Mouse (Mus musculus) embryonic fibroblast, embryonic 13.5 days (primary cell): ENCODE results near the gene Elovl6.

ENCODE experiments used
- CTCF ChIP-seq: IDR thresholded peaks from 2 replicates; pipeline ENCODE4 v1.5.1; 2011; ENCODE audit warnings: mild to moderate bottlenecking, control low read depth, low read length, moderate library complexity, borderline replicate concordance; ENCODE audit not compliant: insufficient read depth
- POLR2A ChIP-seq: IDR thresholded peaks from 2 replicates; pipeline ENCODE4 v1.6.1; 2011; ENCODE audit warnings: low read depth, mild to moderate bottlenecking, control low read depth, low read length, moderate library complexity

DNA sequence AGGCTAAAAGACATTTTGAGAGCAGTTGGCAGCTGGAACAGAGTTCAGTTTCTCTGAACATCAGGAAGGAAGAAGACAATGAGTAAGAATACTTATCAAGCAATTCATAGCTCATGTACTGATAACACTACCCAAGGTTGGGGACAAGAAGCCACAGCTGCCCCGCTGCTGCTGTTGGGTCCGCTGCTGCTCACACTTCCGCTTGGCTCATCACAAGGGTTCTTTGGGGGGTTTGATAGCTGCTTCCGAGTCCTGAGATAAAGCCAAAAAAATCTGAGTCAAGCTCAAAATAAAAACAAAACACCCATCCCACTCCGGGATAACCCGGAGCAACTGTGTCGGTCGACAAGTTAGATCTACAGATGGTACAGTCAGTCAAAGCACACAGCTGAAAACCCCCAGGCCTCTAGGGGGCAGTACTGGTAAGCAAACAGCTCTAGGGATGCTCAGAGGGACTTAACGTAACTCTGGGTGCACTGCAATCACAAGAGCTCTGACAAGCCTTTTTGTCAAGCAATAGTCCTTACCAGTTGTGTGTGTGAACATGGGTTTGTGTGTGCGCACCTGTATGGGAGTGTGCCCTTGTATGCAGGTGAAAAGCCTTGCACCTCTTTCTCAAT, 151.0 kb downstream of the Elovl6 start:
- TF ChIP-seq CTCF (no peak), POLR2A (no peak)
